Mouse (Mus musculus): ENCODE measurements around the gene Necap1. TPM values are rescaled to one million over a fixed set of nuclear protein-coding genes. Genes with fewer than 3 reads are reported as not detected.

Necap1 gene
- 10 to 100 TPM; 41.5 to 42.4 TPM for total RNA-seq (2023)

DNA sequence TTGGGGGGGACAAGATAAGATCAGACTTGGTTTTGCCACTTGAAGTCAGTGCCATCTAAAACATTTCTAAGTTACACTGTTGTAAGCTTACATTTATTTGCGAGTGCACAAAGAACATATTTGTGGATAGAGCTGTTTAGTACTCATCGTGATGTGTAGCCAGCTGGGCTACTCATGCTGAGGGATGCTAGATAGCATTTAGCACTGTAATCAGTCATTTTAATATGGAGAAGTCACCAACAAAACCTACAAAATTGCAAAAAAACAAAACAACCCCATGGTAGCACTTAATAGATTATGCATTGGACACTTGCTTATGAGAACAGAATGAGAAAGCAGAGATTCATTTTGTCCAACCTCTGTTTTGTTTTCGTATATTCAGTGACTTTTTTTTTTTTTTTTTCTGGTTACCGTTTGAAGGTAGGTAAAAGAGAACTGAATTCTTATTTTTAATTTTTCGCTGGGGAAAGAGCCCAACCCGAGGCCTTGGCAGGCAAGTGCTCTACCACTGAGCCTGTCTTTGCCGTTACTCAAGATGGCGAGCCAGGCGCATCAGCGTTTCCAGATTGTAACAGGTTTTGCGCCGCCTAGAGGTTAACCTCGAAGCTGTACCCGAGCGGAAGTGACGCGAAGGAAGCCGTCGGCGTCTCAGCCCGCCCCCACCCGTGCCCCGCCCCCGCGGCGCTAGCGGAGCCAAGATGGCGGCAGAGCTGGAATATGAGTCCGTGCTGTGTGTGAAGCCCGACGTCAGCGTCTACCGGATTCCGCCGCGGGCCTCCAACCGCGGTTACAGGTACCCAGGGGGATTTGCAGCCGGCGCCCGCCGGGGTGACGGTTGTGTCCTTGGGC lies at the start of gene Necap1:
TSS of gene Necap1 (plus strand) at position 604 of the 849 bp plus-strand sequence.

GRCm38 (mm10) chr6:122855955-122856354 lies 18.3 kb upstream of the Necap1 start, which contains the start of gene C3ar1:
TSS of gene C3ar1 (minus strand) at chr6:122856161.

GRCm38 (mm10) chr6:122921451-122921850 lies 47.2 kb downstream of the Necap1 start, which contains the start of gene Clec4a1:
TSS of gene Clec4a1 (plus strand) at chr6:122921848.

Other genes with a start within 250 kb of the Necap1 start
- gene Dppa3, start 248.1 kb upstream of the Necap1 start, total RNA-seq (2023), result not detected
- gene Nanog, start 167.0 kb upstream of the Necap1 start, total RNA-seq (2023), result not detected
- 100 to 1,000 TPM; 531 to 535 TPM for gene Slc2a3, start 72.8 kb upstream of the Necap1 start, total RNA-seq (2023)
- 10 to 100 TPM; 27.4 to 27.8 TPM for gene Foxj2, start 54.6 kb upstream of the Necap1 start, total RNA-seq (2023)
- under 1 TPM; 0.53 to 0.55 TPM for gene C3ar1, start 18.3 kb upstream of the Necap1 start, total RNA-seq (2023)
- gene Clec4a1, start 47.4 kb downstream of the Necap1 start, total RNA-seq (2023), result 10 to 100 TPM; 60.6 to 71.3 TPM
- gene Clec4a3, start 78.0 kb downstream of the Necap1 start, total RNA-seq (2023), result 10 to 100 TPM; 69.4 to 73.0 TPM
- 1 to 10 TPM; 1.5 to 1.9 TPM for gene Clec4a4, start 115.9 kb downstream of the Necap1 start, total RNA-seq (2023)
- gene Clec4b1, start 175.5 kb downstream of the Necap1 start, total RNA-seq (2023), result 1 to 10 TPM; 3.7 to 4.4 TPM
- gene Clec4a2, start 232.0 kb downstream of the Necap1 start, total RNA-seq (2023), result 100 to 1,000 TPM; 212 to 236 TPM